Mouse (Mus musculus): ENCODE measurements at regions not wholly inside any gene's neighbourhood (a gene's known extent, or its start where the extent isn't known, plus 50 kb on each side); places are given as distances from the start of the nearest gene placed in this dataset.
A peak's percentile ranks its signal among the peaks of the same experiment; 100 is the strongest.

DNA sequence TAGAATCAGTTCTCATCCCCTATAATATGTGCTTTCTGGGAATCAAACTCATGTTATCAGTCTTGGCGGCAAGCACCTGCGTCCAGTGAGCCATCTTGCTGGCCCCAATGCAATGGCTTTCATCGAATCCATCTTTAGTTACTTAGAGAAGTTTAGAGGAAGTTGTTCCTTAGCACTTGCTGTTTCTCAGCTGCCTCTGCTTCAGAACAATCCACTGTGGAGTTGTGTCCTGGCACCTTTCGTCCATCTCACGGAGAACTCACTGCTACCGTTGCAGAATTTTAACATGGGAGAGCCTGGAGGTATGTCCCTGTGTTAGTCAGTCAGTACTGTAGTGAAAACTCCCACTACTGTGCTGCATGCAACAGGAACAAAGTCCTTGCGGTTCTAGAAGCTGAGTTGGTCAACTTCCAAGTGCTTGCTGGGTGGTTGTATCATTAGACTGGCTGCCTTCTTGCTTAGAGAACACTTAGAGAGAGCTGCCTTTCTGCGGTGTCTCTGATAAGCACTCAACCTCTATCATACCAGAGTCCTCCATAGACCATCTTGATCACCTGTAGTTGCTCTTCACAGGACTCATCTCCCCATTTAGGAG, 204.3 kb upstream of the Jade1 start:
- Histone ChIP-seq H3K4me2 (replicated peaks) (no peak overlapping the region), H3K27ac (no peak overlapping the region), H3K4me1 (peaks cover 2% of the 10 kb centered on the region; the same call in 1 of the 2 replicates), H3K9me3 (no peaks in the 10 kb centered on the region), H3K27me3 (no peaks in the 10 kb centered on the region), H3K4me3 (no peak overlapping the region), H3K36me3 (no peaks in the 10 kb centered on the region), H3K9ac (no peak overlapping the region)
- ATAC-seq (ENCODE audit: insufficient number of reproducible peaks, insufficient read depth, low FRiP score, low TSS enrichment): no peak
- 94% methylated on average over 8 of the region's 8 CpGs for WGBS

DNA sequence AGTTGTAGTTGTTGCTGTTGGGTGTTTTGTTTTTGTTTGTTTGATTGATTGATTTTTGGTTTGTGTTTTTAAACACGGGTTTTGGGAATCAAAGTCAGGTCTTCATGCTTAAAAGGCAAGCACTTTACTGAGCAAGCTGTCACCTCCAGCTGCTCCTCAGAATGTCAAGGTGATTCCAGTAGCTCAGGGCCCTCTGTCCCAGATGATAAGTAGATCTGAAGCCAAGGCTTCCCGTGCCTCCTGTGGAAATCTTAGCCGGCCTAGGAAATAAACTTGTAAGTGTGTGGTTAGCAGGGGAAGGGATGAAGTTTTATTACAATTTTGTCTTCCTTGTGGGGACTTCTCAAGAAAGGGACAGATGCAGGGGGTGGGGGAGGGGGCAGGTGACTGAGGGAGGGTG, 205.2 kb upstream of the Jade1 start:
- no peak overlapping the region for H3K4me2 ChIP-seq (replicated peaks)
- no peaks in the 10 kb centered on the region for H3K9me3 ChIP-seq
- H3K27ac ChIP-seq: no peak overlapping the region
- ATAC-seq (ENCODE audit: insufficient number of reproducible peaks, insufficient read depth, low FRiP score, low TSS enrichment): no peak
- H3K4me3 ChIP-seq: no peak overlapping the region
- WGBS: 78% methylated on average over 3 of the region's 3 CpGs
- H3K36me3 ChIP-seq: no peaks in the 10 kb centered on the region
- no peaks in the 10 kb centered on the region for H3K27me3 ChIP-seq
- peaks cover 2% of the 10 kb centered on the region; the same call in 1 of the 2 replicates for H3K4me1 ChIP-seq
- H3K9ac ChIP-seq: no peak overlapping the region

DNA sequence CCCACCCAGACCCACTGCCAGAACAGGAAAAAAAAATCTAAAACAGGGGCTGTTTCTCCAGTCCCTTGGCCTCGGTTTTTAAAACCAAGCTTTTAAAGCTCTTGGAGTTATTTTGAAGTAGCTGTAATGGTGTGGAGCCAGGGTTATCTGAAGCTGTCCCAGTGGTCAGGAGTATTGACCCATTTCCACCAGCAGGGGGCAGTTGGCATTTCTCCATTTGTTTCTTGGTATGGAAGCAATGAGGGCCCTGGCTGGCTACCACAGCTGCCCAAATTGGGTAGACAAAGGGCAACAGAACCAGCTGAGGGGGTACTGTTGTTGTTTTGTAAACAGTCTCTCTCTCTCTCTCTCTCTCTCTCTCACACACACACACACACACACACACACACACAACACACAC, 206.7 kb upstream of the Jade1 start:
- Histone ChIP-seq H3K4me1 (peaks cover 2% of the 10 kb centered on the region; the same call in 1 of the 2 replicates), H3K27ac (no peak overlapping the region), H3K9me3 (no peaks in the 10 kb centered on the region), H3K4me3 (no peak overlapping the region), H3K36me3 (no peaks in the 10 kb centered on the region), H3K9ac (no peak overlapping the region), H3K27me3 (no peaks in the 10 kb centered on the region), H3K4me2 (replicated peaks) (no peak overlapping the region)
- ATAC-seq (ENCODE audit: insufficient number of reproducible peaks, insufficient read depth, low FRiP score, low TSS enrichment): no peak
- WGBS: 75% methylated on average over 1 of the region's 1 CpGs

DNA sequence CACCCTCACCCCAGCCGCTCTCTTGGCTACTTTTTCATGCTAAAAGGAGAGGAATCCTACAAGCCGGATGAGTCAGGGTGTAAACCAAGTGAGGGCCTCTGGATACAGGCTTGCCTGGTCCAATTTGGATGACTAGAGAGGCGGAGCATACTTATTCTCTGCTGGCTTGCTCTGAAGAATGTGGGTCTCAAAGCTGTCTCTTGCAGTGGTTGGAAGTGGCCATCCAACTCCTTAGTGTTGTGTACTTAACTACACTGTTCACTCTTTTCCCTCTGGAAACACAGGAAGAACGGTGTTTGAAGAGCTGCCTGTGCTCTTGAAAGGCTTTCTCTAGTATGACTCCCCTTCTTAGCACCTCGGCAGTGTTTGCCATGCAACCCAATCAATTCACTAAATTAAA, 208.7 kb upstream of the Jade1 start:
- no peak overlapping the region for H3K4me3 ChIP-seq
- no peak for ATAC-seq (ENCODE audit: insufficient number of reproducible peaks, insufficient read depth, low FRiP score, low TSS enrichment)

DNA sequence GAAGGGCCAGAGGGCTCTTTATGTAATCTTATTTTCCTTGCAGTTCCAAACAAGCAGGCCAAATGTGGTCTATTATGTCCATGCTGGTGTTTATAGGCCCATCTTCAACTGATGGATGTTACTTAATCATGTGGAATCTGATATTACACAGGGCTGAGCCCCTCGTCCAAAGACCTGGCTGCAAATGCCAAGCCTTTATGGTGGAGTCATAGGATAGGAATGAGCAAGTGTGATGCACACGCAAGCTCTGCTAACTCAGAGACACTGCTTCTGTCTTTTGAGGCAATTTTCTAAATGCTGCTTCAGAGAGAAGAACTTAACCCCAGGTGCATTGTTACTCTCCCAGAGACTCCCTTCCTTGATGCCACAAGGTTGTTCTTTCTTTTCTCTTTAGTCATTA, 212.1 kb upstream of the Jade1 start:
- 73% methylated on average over 2 of the region's 2 CpGs for WGBS
- Histone ChIP-seq H3K36me3 (no peaks in the 10 kb centered on the region), H3K4me3 (no peak overlapping the region), H3K9ac (no peak overlapping the region), H3K27me3 (no peaks in the 10 kb centered on the region), H3K27ac (no peak overlapping the region), H3K9me3 (no peaks in the 10 kb centered on the region), H3K4me2 (replicated peaks) (no peak overlapping the region), H3K4me1 (no peaks in the 10 kb centered on the region)
- no peak for ATAC-seq (ENCODE audit: insufficient number of reproducible peaks, insufficient read depth, low FRiP score, low TSS enrichment)

More for the DNA sequence above, 208.7 kb upstream of the Jade1 start:
- Histone ChIP-seq H3K9ac (no peak overlapping the region), H3K27ac (no peak overlapping the region), H3K9me3 (no peaks in the 10 kb centered on the region), H3K4me2 (replicated peaks) (no peak overlapping the region), H3K27me3 (no peaks in the 10 kb centered on the region), H3K4me1 (no peaks in the 10 kb centered on the region), H3K36me3 (no peaks in the 10 kb centered on the region)
- WGBS: 65% methylated on average over 5 of the region's 5 CpGs

DNA sequence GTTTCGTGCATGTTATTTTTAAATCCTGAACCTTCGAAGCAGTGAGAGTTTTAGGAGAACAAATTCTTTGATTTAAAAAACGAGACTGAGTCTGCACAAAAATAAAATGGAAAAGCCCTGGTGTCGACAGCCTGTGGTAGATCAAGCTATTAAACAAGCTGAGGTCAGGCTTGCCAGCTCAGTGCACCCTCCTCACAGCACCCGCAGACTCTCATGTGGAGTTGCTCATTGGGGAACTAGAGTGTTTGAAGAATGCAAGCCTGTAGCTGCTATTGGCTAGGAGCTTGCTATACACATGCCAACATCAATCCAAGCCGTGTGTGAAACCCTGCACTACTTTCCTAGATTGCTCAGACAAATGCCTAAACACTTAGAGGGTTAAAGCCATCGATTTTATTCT, 223.1 kb upstream of the Jade1 start:
- no peaks in the 10 kb centered on the region for H3K36me3 ChIP-seq
- H3K9me3 ChIP-seq: no peaks in the 10 kb centered on the region
- H3K9ac ChIP-seq: no peak overlapping the region
- no peak overlapping the region for H3K4me2 ChIP-seq (replicated peaks)
- no peaks in the 10 kb centered on the region for H3K27me3 ChIP-seq
- no peak overlapping the region for H3K4me3 ChIP-seq
- no peak for ATAC-seq (ENCODE audit: insufficient number of reproducible peaks, insufficient read depth, low FRiP score, low TSS enrichment)
- WGBS: 63% methylated on average over 7 of the region's 7 CpGs
- H3K27ac ChIP-seq: no peak overlapping the region
- no peaks in the 10 kb centered on the region for H3K4me1 ChIP-seq

DNA sequence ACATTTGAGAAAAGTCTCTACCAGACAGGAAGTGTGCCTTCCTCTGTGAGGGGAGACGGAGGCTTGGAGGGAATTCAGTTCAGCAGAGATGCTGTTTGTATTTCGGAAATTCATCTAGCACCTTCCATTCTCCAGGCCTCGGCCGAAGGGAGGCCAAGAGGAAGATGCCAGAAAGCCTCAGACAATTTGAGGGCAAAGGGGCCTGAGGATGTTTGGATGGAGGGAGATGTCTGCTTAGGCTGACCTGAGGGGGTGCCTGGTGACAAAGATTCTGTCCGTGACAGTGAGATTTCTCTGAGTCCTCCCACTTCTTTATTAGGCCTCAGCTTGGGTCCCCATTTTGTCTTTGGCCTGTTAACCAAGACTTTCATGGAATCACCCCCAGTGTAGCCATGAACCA, 225.2 kb upstream of the Jade1 start:
- no peaks in the 10 kb centered on the region for H3K4me1 ChIP-seq
- H3K4me2 ChIP-seq (replicated peaks): no peak overlapping the region
- H3K36me3 ChIP-seq: no peaks in the 10 kb centered on the region
- H3K9me3 ChIP-seq: no peaks in the 10 kb centered on the region
- H3K27me3 ChIP-seq: no peaks in the 10 kb centered on the region
- no peak overlapping the region for H3K9ac ChIP-seq
- ATAC-seq (ENCODE audit: insufficient number of reproducible peaks, insufficient read depth, low FRiP score, low TSS enrichment): no peak
- H3K4me3 ChIP-seq: no peak overlapping the region
- WGBS: 77% methylated on average over 5 of the region's 5 CpGs
- no peak overlapping the region for H3K27ac ChIP-seq

DNA sequence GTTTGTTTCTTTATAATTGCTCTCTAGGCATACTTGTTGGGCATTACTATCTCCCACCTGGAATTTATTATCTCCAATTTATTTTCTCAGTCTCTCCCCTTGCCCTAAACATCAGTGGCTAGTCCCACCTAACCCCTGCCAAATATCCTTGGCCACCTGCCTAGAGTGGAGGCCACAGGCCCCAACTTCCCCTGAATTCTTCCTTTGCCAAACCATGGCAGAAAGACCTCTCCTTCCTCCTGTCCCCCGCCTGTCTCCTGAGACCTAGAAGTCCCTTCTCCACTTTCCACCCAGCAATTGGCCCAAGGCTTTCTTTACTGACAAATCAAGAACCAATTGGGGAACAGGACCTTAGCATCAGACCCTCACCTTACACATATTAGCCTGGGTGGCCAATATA, 226.7 kb upstream of the Jade1 start:
- WGBS: 73% methylated on average over 1 of the region's 1 CpGs
- H3K9ac ChIP-seq: no peak overlapping the region
- ATAC-seq (ENCODE audit: insufficient number of reproducible peaks, insufficient read depth, low FRiP score, low TSS enrichment): no peak
- H3K4me3 ChIP-seq: no peak overlapping the region
- H3K4me1 ChIP-seq: no peaks in the 10 kb centered on the region
- no peak overlapping the region for H3K4me2 ChIP-seq (replicated peaks)
- H3K27ac ChIP-seq: no peak overlapping the region
- H3K27me3 ChIP-seq: no peaks in the 10 kb centered on the region
- no peaks in the 10 kb centered on the region for H3K36me3 ChIP-seq
- H3K9me3 ChIP-seq: 0 out of 2 replicates have a peak, but pooled peaks cover 2% of the 10 kb centered on the region

DNA sequence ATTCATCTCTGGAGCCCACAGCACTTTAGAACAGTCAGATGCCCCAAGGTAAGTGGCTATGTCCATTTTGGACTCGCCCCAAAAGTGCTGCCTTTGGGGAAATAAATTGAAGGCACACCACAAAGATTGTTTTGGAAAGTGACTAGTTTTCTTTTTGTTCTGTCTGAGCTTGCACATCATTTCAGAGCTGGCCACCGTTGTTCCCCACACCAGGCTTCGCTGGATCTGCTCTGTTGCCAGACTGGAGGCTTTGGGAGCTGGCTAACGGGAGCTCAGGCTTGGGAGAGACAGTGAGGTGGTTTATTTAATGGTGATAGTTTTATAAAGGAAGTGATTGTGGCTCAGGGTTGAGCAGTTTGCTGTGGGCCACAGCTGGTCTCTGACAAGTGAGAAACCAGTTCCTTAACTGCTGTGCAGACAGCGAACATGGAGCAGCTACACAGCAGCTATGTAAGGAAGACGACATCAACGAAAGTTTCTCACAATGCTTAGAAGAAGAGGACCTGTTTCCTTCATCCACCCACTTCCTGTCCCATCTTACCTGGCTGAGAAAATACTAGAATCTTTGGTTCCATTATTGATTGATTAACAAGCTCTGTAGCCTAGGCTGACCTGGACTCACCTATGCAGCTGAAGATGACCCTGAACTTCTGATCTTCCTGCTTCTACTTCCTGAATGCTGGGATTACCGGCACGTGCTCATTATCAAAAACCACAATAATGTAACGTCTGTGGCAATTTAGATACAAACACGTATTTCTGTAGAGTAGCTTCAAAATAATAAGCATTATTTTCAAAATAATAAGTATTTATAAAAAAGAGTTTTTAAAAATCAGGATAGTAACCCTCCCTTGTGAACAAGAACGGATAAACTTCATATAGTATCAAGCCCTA, 229.1 kb upstream of the Jade1 start:
- Histone ChIP-seq H3K36me3 (no peaks in the 10 kb centered on the region), H3K27ac (no peak overlapping the region), H3K27me3 (no peaks in the 10 kb centered on the region), H3K9me3 (0 out of 2 replicates have a peak, but pooled peaks cover 6% of the 10 kb centered on the region), H3K4me3 (no peak overlapping the region), H3K4me2 (replicated peaks) (no peak overlapping the region), H3K9ac (no peak overlapping the region), H3K4me1 (no peaks in the 10 kb centered on the region)
- ATAC-seq (ENCODE audit: insufficient number of reproducible peaks, insufficient read depth, low FRiP score, low TSS enrichment): no peak
- WGBS: 74% methylated on average over 12 of the region's 12 CpGs

DNA sequence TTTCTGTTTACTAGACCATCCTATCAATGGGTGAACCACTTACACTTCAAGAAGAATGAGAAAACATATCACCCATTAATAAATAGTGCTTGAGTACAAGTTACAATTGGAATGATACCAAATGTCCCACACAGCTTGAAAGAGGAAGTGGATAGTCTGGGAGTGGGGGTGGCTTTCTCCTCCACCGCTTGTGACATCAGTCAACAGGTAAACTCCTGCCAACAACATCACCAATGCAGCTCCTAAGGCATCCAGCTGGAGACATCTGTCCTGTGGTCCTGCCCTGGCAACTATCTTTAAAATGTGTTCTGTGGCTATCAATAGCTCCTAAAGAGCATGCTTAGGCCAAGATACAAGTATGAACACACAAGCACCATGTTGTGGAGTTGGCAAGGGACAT, 233.7 kb upstream of the Jade1 start:
- no peaks in the 10 kb centered on the region for H3K36me3 ChIP-seq
- H3K9me3 ChIP-seq: 0 out of 2 replicates have a peak, but pooled peaks cover 6% of the 10 kb centered on the region
- WGBS: 83% methylated on average over 1 of the region's 1 CpGs
- peaks cover 22% of the 10 kb centered on the region; the same call in 1 of the 2 replicates for H3K4me1 ChIP-seq
- ATAC-seq (ENCODE audit: insufficient number of reproducible peaks, insufficient read depth, low FRiP score, low TSS enrichment): no peak
- H3K27ac ChIP-seq: no peak overlapping the region
- H3K9ac ChIP-seq: no peak overlapping the region
- no peak overlapping the region for H3K4me3 ChIP-seq
- no peaks in the 10 kb centered on the region for H3K27me3 ChIP-seq
- H3K4me2 ChIP-seq (replicated peaks): no peak overlapping the region

DNA sequence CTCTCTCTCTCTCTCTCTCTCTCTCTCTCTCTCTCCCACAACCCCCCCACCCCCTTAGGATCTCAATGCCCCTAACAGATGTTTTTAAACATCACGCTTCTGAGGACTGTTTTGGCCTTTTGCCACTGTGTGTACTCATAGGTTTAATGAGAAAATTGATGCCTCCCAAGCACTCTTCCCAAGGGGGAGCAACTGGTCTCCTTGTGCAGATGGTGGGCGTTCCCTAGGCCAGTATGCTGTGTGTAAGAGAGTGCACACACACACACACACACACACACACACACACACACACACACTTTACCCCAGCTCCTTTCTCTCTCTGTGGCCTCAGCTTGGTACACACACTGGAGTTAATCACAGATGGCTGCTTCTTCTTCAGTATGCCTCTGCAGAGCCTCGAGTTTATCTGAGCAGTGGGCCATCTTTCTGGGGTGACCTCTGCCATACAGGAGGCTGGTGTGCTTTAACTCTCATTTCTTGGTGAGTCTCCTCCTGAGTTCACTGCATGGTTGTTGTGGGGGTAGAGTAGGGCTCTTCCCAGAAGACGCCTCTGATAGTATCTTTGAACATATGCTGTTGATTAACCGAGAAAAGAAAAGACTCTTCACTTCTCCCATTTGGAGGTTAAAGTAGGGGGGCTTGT, 236.2 kb upstream of the Jade1 start:
- H3K4me1 ChIP-seq: peaks cover 22% of the 10 kb centered on the region; the same call in 1 of the 2 replicates
- peak; percentile 81 for ATAC-seq (ENCODE audit: insufficient number of reproducible peaks, insufficient read depth, low FRiP score, low TSS enrichment)
- no peaks in the 10 kb centered on the region for H3K36me3 ChIP-seq
- 0 out of 2 replicates have a peak, but pooled peaks cover 6% of the 10 kb centered on the region for H3K9me3 ChIP-seq
- no peak overlapping the region for H3K9ac ChIP-seq
- H3K27ac ChIP-seq: 0 out of 2 replicates have a peak overlapping the region, but pooled peaks have one; percentile 23
- 0 out of 2 replicates have a peak overlapping the region, but pooled peaks have one; percentile 3 for H3K4me2 ChIP-seq (replicated peaks)
- H3K27me3 ChIP-seq: no peaks in the 10 kb centered on the region
- WGBS: 19% methylated on average over 5 of the region's 5 CpGs
- no peak overlapping the region for H3K4me3 ChIP-seq
